Mouse (Mus musculus): Measurements from ENCODE around the gene Tex50. TPM values are rescaled to one million over a fixed set of nuclear protein-coding genes. Genes with fewer than 3 reads are reported as not detected.
A peak's percentile ranks its signal among the peaks of the same experiment; 100 is the strongest.
"Not testable (repeated sequence)": the region's sequence is repeated elsewhere in the genome, so short reads cannot be mapped to it uniquely, and the experiment has no call there.

Gene Tex50
- polyA plus RNA-seq (2014; fragmentation: Nextera tagmentation; extraction: Ambion mirVana) = not detected in 2 replicates

GRCm38 (mm10) chr1:161159214-161159613, at the start of gene Tex50:
Gene Tex50, minus strand, starts transcription at chr1:161159314.
- no peak for ATAC-seq (replicated peaks; ENCODE audit: insufficient number of reproducible peaks, low FRiP score, low TSS enrichment, low read depth)
- no peak within 1 kb of the TSS for H3K4me3 ChIP-seq (ENCODE audit: low read depth, low read length)
- no peaks in the 10 kb centered on the region for H3K27me3 ChIP-seq (ENCODE audit: control insufficient read depth, insufficient read depth, low read length)
- no peaks in the 10 kb centered on the region for H3K4me1 ChIP-seq (ENCODE audit: control insufficient read depth, insufficient read depth, low read length)
- H3K9ac ChIP-seq (replicated peaks; ENCODE audit: low read length) = no peak within 1 kb of the TSS
- H3K4me2 ChIP-seq (ENCODE audit: low read depth, low read length) = no peak within 1 kb of the TSS
- H3K9me3 ChIP-seq (replicated peaks; ENCODE audit: control insufficient read depth, low read length) = no peaks in the 10 kb centered on the region
- H3K36me3 ChIP-seq (replicated peaks; ENCODE audit: control insufficient read depth, insufficient read depth, low read depth, low read length) = no peaks in the 10 kb centered on the region
- DNase-seq (ENCODE audit: low spot score) = no peak
- WGBS = 85% methylated on average over 3 of the region's 3 CpGs
- no peak within 1 kb of the TSS for H3K27ac ChIP-seq (replicated peaks; ENCODE audit: low read depth, low read length)

- H3K9ac ChIP-seq (replicated peaks; ENCODE audit: low read length) = no peak overlapping the region
- 77% methylated on average over 5 of the region's 5 CpGs for WGBS
- no peaks in the 10 kb centered on the region for H3K4me1 ChIP-seq (ENCODE audit: control insufficient read depth, insufficient read depth, low read length)
- no peak for DNase-seq (ENCODE audit: low spot score)
- no peaks in the 10 kb centered on the region for H3K36me3 ChIP-seq (replicated peaks; ENCODE audit: control insufficient read depth, insufficient read depth, low read depth, low read length)
- no peaks in the 10 kb centered on the region for H3K9me3 ChIP-seq (replicated peaks; ENCODE audit: control insufficient read depth, low read length)
- no peak overlapping the region for H3K4me2 ChIP-seq (ENCODE audit: low read depth, low read length)
- no peak overlapping the region for H3K4me3 ChIP-seq (ENCODE audit: low read depth, low read length)
- no peak overlapping the region for H3K27ac ChIP-seq (replicated peaks; ENCODE audit: low read depth, low read length)
- ATAC-seq (replicated peaks; ENCODE audit: insufficient number of reproducible peaks, low FRiP score, low TSS enrichment, low read depth) = no peak
- H3K27me3 ChIP-seq (ENCODE audit: control insufficient read depth, insufficient read depth, low read length) = no peaks in the 10 kb centered on the region
These were observed 40.7 kb upstream of the Tex50 start for GRCm38 (mm10) chr1:161199856-161200255.

DNA sequence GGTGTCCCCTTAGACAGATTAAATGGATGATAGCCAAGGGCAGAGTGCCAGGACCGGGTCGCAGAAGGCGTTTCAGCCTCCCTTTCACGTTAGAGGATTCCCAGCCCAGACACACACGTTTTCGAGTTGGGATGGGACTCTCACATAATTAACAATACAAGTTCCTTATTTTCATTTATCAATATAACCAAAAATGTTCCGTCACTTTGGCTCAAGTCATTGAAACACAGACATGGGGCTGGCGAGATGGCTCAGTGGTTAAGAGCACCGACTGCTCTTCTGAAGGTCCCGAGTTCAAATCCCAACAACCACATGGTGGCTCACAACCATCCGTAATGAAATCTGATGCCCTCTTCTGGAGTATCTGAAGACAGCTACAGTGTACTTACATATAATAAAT, 37.2 kb upstream of the Tex50 start:
- H3K4me1 ChIP-seq (ENCODE audit: control insufficient read depth, insufficient read depth, low read length); H3K4me3 ChIP-seq (ENCODE audit: low read depth, low read length); H3K27ac ChIP-seq (replicated peaks; ENCODE audit: low read depth, low read length); H3K36me3 ChIP-seq (replicated peaks; ENCODE audit: control insufficient read depth, insufficient read depth, low read depth, low read length); ATAC-seq (replicated peaks; ENCODE audit: insufficient number of reproducible peaks, low FRiP score, low TSS enrichment, low read depth); H3K9ac ChIP-seq (replicated peaks; ENCODE audit: low read length); H3K27me3 ChIP-seq (ENCODE audit: control insufficient read depth, insufficient read depth, low read length); H3K9me3 ChIP-seq (replicated peaks; ENCODE audit: control insufficient read depth, low read length); DNase-seq (ENCODE audit: low spot score): not testable (repeated sequence)
- peak overlapping the region; percentile 46; the same call in 1 of the 2 replicates for H3K4me2 ChIP-seq (ENCODE audit: low read depth, low read length)
- WGBS = 61% methylated on average over 11 of the region's 11 CpGs

DNA sequence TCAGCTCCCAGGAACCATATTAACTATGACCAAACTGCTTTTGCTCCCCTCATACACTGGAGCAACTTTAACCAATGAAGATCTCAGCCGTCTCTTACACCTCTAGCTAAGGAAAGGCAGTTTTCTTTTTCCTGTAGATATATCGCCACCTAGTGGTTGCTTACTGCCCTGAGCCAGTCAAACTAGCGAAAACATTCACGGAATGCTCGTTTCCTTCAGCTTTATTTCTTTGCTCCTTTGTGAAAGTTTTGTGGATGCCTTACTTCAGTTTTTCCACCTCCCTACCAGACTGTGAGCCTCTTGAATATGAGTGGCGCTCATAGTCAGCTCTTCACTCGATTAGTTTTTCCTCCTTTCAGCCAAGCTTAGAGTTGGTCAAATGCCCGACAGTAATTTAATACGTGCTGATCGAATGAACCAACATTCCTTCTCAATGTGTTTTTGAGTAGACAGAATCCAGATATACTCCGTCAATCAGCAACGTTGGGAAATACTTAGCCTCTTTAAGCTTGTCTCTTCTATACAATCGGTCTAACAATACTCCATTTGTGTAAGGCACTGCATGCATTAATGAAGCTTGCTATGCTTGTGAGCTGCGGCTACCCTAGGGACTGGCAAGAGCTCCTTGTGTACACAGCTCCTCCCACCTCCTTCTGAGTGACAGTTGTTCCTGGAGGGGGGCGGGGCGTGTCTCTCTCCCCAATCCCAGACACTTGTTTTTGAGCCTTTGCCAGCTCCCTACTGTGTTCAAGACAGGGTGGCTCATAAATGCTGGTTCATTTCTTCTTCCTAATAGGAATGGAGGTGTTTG, 36.6 kb upstream of the Tex50 start:
- Histone ChIP-seq H3K36me3 (replicated peaks; ENCODE audit: control insufficient read depth, insufficient read depth, low read depth, low read length) (no peaks in the 10 kb centered on the region), H3K27me3 (ENCODE audit: control insufficient read depth, insufficient read depth, low read length) (no peaks in the 10 kb centered on the region), H3K9me3 (replicated peaks; ENCODE audit: control insufficient read depth, low read length) (no peaks in the 10 kb centered on the region), H3K27ac (replicated peaks; ENCODE audit: low read depth, low read length) (0 out of 2 replicates have a peak overlapping the region, but pooled peaks have one; percentile 36), H3K4me2 (ENCODE audit: low read depth, low read length) (peak overlapping the region; percentile 46), H3K4me3 (ENCODE audit: low read depth, low read length) (peak overlapping the region; percentile 33), H3K9ac (replicated peaks; ENCODE audit: low read length) (peak overlapping the region; percentile 46; the same call in 1 of the 2 replicates), H3K4me1 (ENCODE audit: control insufficient read depth, insufficient read depth, low read length) (no peaks in the 10 kb centered on the region)
- DNase-seq (ENCODE audit: low spot score) (peak; percentile 94), ATAC-seq (replicated peaks; ENCODE audit: insufficient number of reproducible peaks, low FRiP score, low TSS enrichment, low read depth) (peak; percentile 98)
- WGBS = under 1% methylated on average over 16 of the region's 16 CpGs

GRCm38 (mm10) chr1:161190253-161190910, 31.3 kb upstream of the Tex50 start:
- no peak for DNase-seq (ENCODE audit: low spot score)
- H3K4me1 ChIP-seq (ENCODE audit: control insufficient read depth, insufficient read depth, low read length) = no peaks in the 10 kb centered on the region
- no peak for ATAC-seq (replicated peaks; ENCODE audit: insufficient number of reproducible peaks, low FRiP score, low TSS enrichment, low read depth)
- H3K4me3 ChIP-seq (ENCODE audit: low read depth, low read length) = no peak overlapping the region
- H3K9me3 ChIP-seq (replicated peaks; ENCODE audit: control insufficient read depth, low read length) = no peaks in the 10 kb centered on the region
- no peaks in the 10 kb centered on the region for H3K36me3 ChIP-seq (replicated peaks; ENCODE audit: control insufficient read depth, insufficient read depth, low read depth, low read length)
- no peak overlapping the region for H3K9ac ChIP-seq (replicated peaks; ENCODE audit: low read length)
- no peaks in the 10 kb centered on the region for H3K27me3 ChIP-seq (ENCODE audit: control insufficient read depth, insufficient read depth, low read length)
- WGBS = 82% methylated on average over 9 of the region's 9 CpGs
- H3K27ac ChIP-seq (replicated peaks; ENCODE audit: low read depth, low read length) = no peak overlapping the region
- H3K4me2 ChIP-seq (ENCODE audit: low read depth, low read length) = no peak overlapping the region

GRCm38 (mm10) chr1:161185431-161185830, 26.3 kb upstream of the Tex50 start:
- Histone ChIP-seq H3K27me3 (ENCODE audit: control insufficient read depth, insufficient read depth, low read length) (no peaks in the 10 kb centered on the region), H3K4me1 (ENCODE audit: control insufficient read depth, insufficient read depth, low read length) (no peaks in the 10 kb centered on the region; the same call in 1 of the 2 replicates), H3K27ac (replicated peaks; ENCODE audit: low read depth, low read length) (no peak overlapping the region), H3K9ac (replicated peaks; ENCODE audit: low read length) (no peak overlapping the region), H3K4me3 (ENCODE audit: low read depth, low read length) (no peak overlapping the region), H3K4me2 (ENCODE audit: low read depth, low read length) (no peak overlapping the region), H3K9me3 (replicated peaks; ENCODE audit: control insufficient read depth, low read length) (no peaks in the 10 kb centered on the region), H3K36me3 (replicated peaks; ENCODE audit: control insufficient read depth, insufficient read depth, low read depth, low read length) (no peaks in the 10 kb centered on the region)
- WGBS = 86% methylated on average over 3 of the region's 3 CpGs
- ATAC-seq (replicated peaks; ENCODE audit: insufficient number of reproducible peaks, low FRiP score, low TSS enrichment, low read depth) = no peak
- DNase-seq (ENCODE audit: low spot score) = no peak

GRCm38 (mm10) chr1:161183677-161184076, 24.6 kb upstream of the Tex50 start:
- H3K4me2 ChIP-seq (ENCODE audit: low read depth, low read length) = no peak overlapping the region
- H3K9ac ChIP-seq (replicated peaks; ENCODE audit: low read length) = no peak overlapping the region
- H3K27me3 ChIP-seq (ENCODE audit: control insufficient read depth, insufficient read depth, low read length) = no peaks in the 10 kb centered on the region
- DNase-seq (ENCODE audit: low spot score) = peak; percentile 45
- no peaks in the 10 kb centered on the region; the same call in 1 of the 2 replicates for H3K9me3 ChIP-seq (replicated peaks; ENCODE audit: control insufficient read depth, low read length)
- H3K4me3 ChIP-seq (ENCODE audit: low read depth, low read length) = no peak overlapping the region
- ATAC-seq (replicated peaks; ENCODE audit: insufficient number of reproducible peaks, low FRiP score, low TSS enrichment, low read depth) = peak; percentile 59; the same call in 1 of the 2 replicates
- no peaks in the 10 kb centered on the region; the same call in 1 of the 2 replicates for H3K4me1 ChIP-seq (ENCODE audit: control insufficient read depth, insufficient read depth, low read length)
- 38% methylated on average over 9 of the region's 9 CpGs for WGBS
- H3K36me3 ChIP-seq (replicated peaks; ENCODE audit: control insufficient read depth, insufficient read depth, low read depth, low read length) = no peaks in the 10 kb centered on the region
- no peak overlapping the region for H3K27ac ChIP-seq (replicated peaks; ENCODE audit: low read depth, low read length)

- no peaks in the 10 kb centered on the region for H3K27me3 ChIP-seq (ENCODE audit: control insufficient read depth, insufficient read depth, low read length)
- ATAC-seq (replicated peaks; ENCODE audit: insufficient number of reproducible peaks, low FRiP score, low TSS enrichment, low read depth) (no peak), DNase-seq (ENCODE audit: low spot score) (no peak)
- H3K9ac ChIP-seq (replicated peaks; ENCODE audit: low read length) = no peak overlapping the region
- no peaks in the 10 kb centered on the region for H3K36me3 ChIP-seq (replicated peaks; ENCODE audit: control insufficient read depth, insufficient read depth, low read depth, low read length)
- 81% methylated on average over 9 of the region's 9 CpGs for WGBS
- no peak overlapping the region for H3K4me3 ChIP-seq (ENCODE audit: low read depth, low read length)
- no peaks in the 10 kb centered on the region; the same call in 1 of the 2 replicates for H3K4me1 ChIP-seq (ENCODE audit: control insufficient read depth, insufficient read depth, low read length)
- no peak overlapping the region for H3K4me2 ChIP-seq (ENCODE audit: low read depth, low read length)
- H3K9me3 ChIP-seq (replicated peaks; ENCODE audit: control insufficient read depth, low read length) = no peaks in the 10 kb centered on the region; the same call in 1 of the 2 replicates
- no peak overlapping the region for H3K27ac ChIP-seq (replicated peaks; ENCODE audit: low read depth, low read length)
These were observed 23.3 kb upstream of the Tex50 start for GRCm38 (mm10) chr1:161182386-161182785.
